Mouse (Mus musculus): ENCODE measurements at regions not wholly inside any gene's neighbourhood (a gene's known extent, or its start where the extent isn't known, plus 50 kb on each side); places are given as distances from the start of the nearest gene placed in this dataset.
"Not testable (repeated sequence)": the region's sequence is repeated elsewhere in the genome, so short reads cannot be mapped to it uniquely, and the experiment has no call there.

GRCm38 (mm10) chr4:67378632-67379031 is 551.2 kb downstream of the Tlr4 start:
- intact Hi-C loops (cut with DNase I), result no loop called here
- no peak for DNase-seq (ENCODE audit: low spot score in 2 of 2)

- intact Hi-C loops (cut with DNase I), result no loop called here
- no peak for DNase-seq (ENCODE audit: low spot score in 2 of 2)
Observed at GRCm38 (mm10) chr4:67387834-67388233, 560.5 kb downstream of the Tlr4 start.

- intact Hi-C loops (cut with DNase I), result no loop called here
- no peak for DNase-seq (ENCODE audit: low spot score in 2 of 2)
Observed at GRCm38 (mm10) chr4:67402977-67403376, 575.6 kb downstream of the Tlr4 start.

GRCm38 (mm10) chr4:67424064-67424463 is 596.7 kb downstream of the Tlr4 start:
- DNase-seq (ENCODE audit: low spot score in 2 of 2), result no peak
- intact Hi-C loops (cut with DNase I), result no loop called here

- intact Hi-C loops (cut with DNase I), result no loop called here
Observed at GRCm38 (mm10) chr4:67425712-67426111, 598.3 kb downstream of the Tlr4 start.

GRCm38 (mm10) chr4:67447835-67448234 is 620.5 kb downstream of the Tlr4 start:
- intact Hi-C loops (cut with DNase I), result no loop called here
- DNase-seq (ENCODE audit: low spot score in 2 of 2), result no peak

More at GRCm38 (mm10) chr4:67425712-67426111, 598.3 kb downstream of the Tlr4 start:
- no peak for DNase-seq (ENCODE audit: low spot score in 2 of 2)

GRCm38 (mm10) chr4:67459871-67460270 is 632.5 kb downstream of the Tlr4 start:
- DNase-seq (ENCODE audit: low spot score in 2 of 2); intact Hi-C loops (cut with DNase I): not testable (repeated sequence)

GRCm38 (mm10) chr4:67473034-67473433 is 645.6 kb downstream of the Tlr4 start:
- no peak for DNase-seq (ENCODE audit: low spot score in 2 of 2)
- intact Hi-C loops (cut with DNase I), result loop anchor here (10.0 kb wide), 1 partner anchor 708 kb away; no protein-coding TSS in a partner anchor

GRCm38 (mm10) chr4:67477264-67477845 is 650.0 kb downstream of the Tlr4 start:
- intact Hi-C loops (cut with DNase I), result loop anchor here (5.0 to 10.0 kb wide), 2 partner anchors 713 to 1475 kb away; partner anchors contain the start of gene Brinp1

GRCm38 (mm10) chr4:67478081-67478480 is 650.7 kb downstream of the Tlr4 start:
- intact Hi-C loops (cut with DNase I), result loop anchor here (5.0 to 10.0 kb wide), 2 partner anchors 713 to 1474 kb away; partner anchors contain the start of gene Brinp1
- no peak for DNase-seq (ENCODE audit: low spot score in 2 of 2)

More at GRCm38 (mm10) chr4:67477264-67477845, 650.0 kb downstream of the Tlr4 start:
- DNase-seq (ENCODE audit: low spot score in 2 of 2), result peak; percentile 15 to 34

GRCm38 (mm10) chr4:67522235-67522634 is 694.9 kb downstream of the Tlr4 start:
- no peak for DNase-seq (ENCODE audit: low spot score in 2 of 2)
- intact Hi-C loops (cut with DNase I), result no loop called here

GRCm38 (mm10) chr4:67523158-67523557 is 695.8 kb downstream of the Tlr4 start:
- intact Hi-C loops (cut with DNase I), result no loop called here
- no peak for DNase-seq (ENCODE audit: low spot score in 2 of 2)

- intact Hi-C loops (cut with DNase I), result no loop called here
- DNase-seq (ENCODE audit: low spot score in 2 of 2), result no peak
Observed at GRCm38 (mm10) chr4:67529586-67529985, 702.2 kb downstream of the Tlr4 start.

GRCm38 (mm10) chr4:67539466-67539865 is 712.1 kb downstream of the Tlr4 start:
- no peak for DNase-seq (ENCODE audit: low spot score in 2 of 2)
- intact Hi-C loops (cut with DNase I), result no loop called here

GRCm38 (mm10) chr4:67546013-67546412 is 718.6 kb downstream of the Tlr4 start:
- no peak for DNase-seq (ENCODE audit: low spot score in 2 of 2)
- intact Hi-C loops (cut with DNase I), result no loop called here

- intact Hi-C loops (cut with DNase I), result no loop called here
- no peak for DNase-seq (ENCODE audit: low spot score in 2 of 2)
Observed at GRCm38 (mm10) chr4:67547957-67548356, 720.6 kb downstream of the Tlr4 start.

- intact Hi-C loops (cut with DNase I), result no loop called here
Observed at GRCm38 (mm10) chr4:67553511-67553910, 726.1 kb downstream of the Tlr4 start.

GRCm38 (mm10) chr4:67574816-67575215 is 747.4 kb downstream of the Tlr4 start:
- intact Hi-C loops (cut with DNase I), result no loop called here
- no peak for DNase-seq (ENCODE audit: low spot score in 2 of 2)

More at GRCm38 (mm10) chr4:67553511-67553910, 726.1 kb downstream of the Tlr4 start:
- no peak for DNase-seq (ENCODE audit: low spot score in 2 of 2)

GRCm38 (mm10) chr4:67589501-67589900 is 762.1 kb downstream of the Tlr4 start:
- intact Hi-C loops (cut with DNase I), result no loop called here
- no peak for DNase-seq (ENCODE audit: low spot score in 2 of 2)

- intact Hi-C loops (cut with DNase I), result no loop called here
- no peak for DNase-seq (ENCODE audit: low spot score in 2 of 2)
Observed at GRCm38 (mm10) chr4:67589976-67590727, 762.8 kb downstream of the Tlr4 start.

- intact Hi-C loops (cut with DNase I), result no loop called here
- no peak for DNase-seq (ENCODE audit: low spot score in 2 of 2)
Observed at GRCm38 (mm10) chr4:67607166-67607565, 779.8 kb downstream of the Tlr4 start.

All from left cerebral cortex, postnatal 36 days (tissue).